Mouse (Mus musculus): ENCODE measurements around the gene Slc30a1. TPM values are rescaled to one million over a fixed set of nuclear protein-coding genes. Genes with fewer than 3 reads are reported as not detected.

Gene Slc30a1
- 1.8 and 2.1 TPM in 2 replicates for polyA plus RNA-seq (2015; fragmentation: Nextera tagmentation; extraction: Ambion mirVana)

GRCm38 (mm10) chr1:191906571-191907430, at the start of gene Slc30a1:
Gene Slc30a1, plus strand, starts transcription at chr1:191906767.
- Histone ChIP-seq H3K4me3 (replicated peaks) (peak within 1 kb of the TSS; percentile 93), H3K4me2 (replicated peaks) (peak within 1 kb of the TSS; percentile 90), H3K27ac (peak within 1 kb of the TSS; percentile 90), H3K36me3 (peaks cover 7% of the 10 kb centered on the region), H3K9me3 (no peaks in the 10 kb centered on the region), H3K27me3 (no peaks in the 10 kb centered on the region), H3K9ac (replicated peaks) (peak within 1 kb of the TSS; percentile 87), H3K4me1 (replicated peaks) (peaks cover 47% of the 10 kb centered on the region)
- peak; percentile 99 for ATAC-seq
- under 1% methylated on average over 104 of the region's 104 CpGs for WGBS

- Histone ChIP-seq H3K36me3 (no peaks in the 10 kb centered on the region), H3K4me3 (replicated peaks) (no peak overlapping the region), H3K27me3 (no peaks in the 10 kb centered on the region), H3K9me3 (no peaks in the 10 kb centered on the region), H3K4me1 (replicated peaks) (no peaks in the 10 kb centered on the region), H3K9ac (replicated peaks) (no peak overlapping the region), H3K4me2 (replicated peaks) (no peak overlapping the region), H3K27ac (no peak overlapping the region)
- WGBS = 87% methylated on average over 5 of the region's 5 CpGs
- no peak for ATAC-seq
Observed at GRCm38 (mm10) chr1:191856886-191857651, 49.5 kb upstream of the Slc30a1 start.

GRCm38 (mm10) chr1:191858136-191858535, 48.4 kb upstream of the Slc30a1 start:
- no peak for ATAC-seq
- Histone ChIP-seq H3K4me2 (replicated peaks) (no peak overlapping the region), H3K4me1 (replicated peaks) (no peaks in the 10 kb centered on the region), H3K9ac (replicated peaks) (no peak overlapping the region), H3K36me3 (no peaks in the 10 kb centered on the region), H3K27ac (no peak overlapping the region), H3K9me3 (no peaks in the 10 kb centered on the region), H3K27me3 (no peaks in the 10 kb centered on the region), H3K4me3 (replicated peaks) (no peak overlapping the region)

GRCm38 (mm10) chr1:191859847-191860246, 46.7 kb upstream of the Slc30a1 start:
- Histone ChIP-seq H3K4me1 (replicated peaks) (no peaks in the 10 kb centered on the region), H3K4me2 (replicated peaks) (no peak overlapping the region), H3K36me3 (no peaks in the 10 kb centered on the region), H3K4me3 (replicated peaks) (no peak overlapping the region), H3K9ac (replicated peaks) (no peak overlapping the region), H3K9me3 (no peaks in the 10 kb centered on the region), H3K27me3 (no peaks in the 10 kb centered on the region), H3K27ac (no peak overlapping the region)
- ATAC-seq = no peak
- WGBS = 87% methylated on average over 3 of the region's 3 CpGs

- 88% methylated on average over 5 of the region's 5 CpGs for WGBS
- Histone ChIP-seq H3K27me3 (no peaks in the 10 kb centered on the region), H3K4me3 (replicated peaks) (no peak overlapping the region), H3K27ac (no peak overlapping the region), H3K36me3 (no peaks in the 10 kb centered on the region), H3K4me2 (replicated peaks) (no peak overlapping the region), H3K9me3 (no peaks in the 10 kb centered on the region), H3K9ac (replicated peaks) (no peak overlapping the region), H3K4me1 (replicated peaks) (no peaks in the 10 kb centered on the region)
- ATAC-seq = no peak
Observed at GRCm38 (mm10) chr1:191861247-191861646, 45.3 kb upstream of the Slc30a1 start.

GRCm38 (mm10) chr1:191863833-191864550, 42.6 kb upstream of the Slc30a1 start:
- no peak overlapping the region for H3K9ac ChIP-seq (replicated peaks)
- H3K4me2 ChIP-seq (replicated peaks) = no peak overlapping the region
- H3K9me3 ChIP-seq = no peaks in the 10 kb centered on the region
- no peak overlapping the region for H3K4me3 ChIP-seq (replicated peaks)
- H3K27ac ChIP-seq = no peak overlapping the region
- H3K27me3 ChIP-seq = no peaks in the 10 kb centered on the region
- 78% methylated on average over 4 of the region's 4 CpGs for WGBS
- ATAC-seq = no peak
- H3K4me1 ChIP-seq (replicated peaks) = no peaks in the 10 kb centered on the region
- H3K36me3 ChIP-seq = no peaks in the 10 kb centered on the region

GRCm38 (mm10) chr1:191864551-191865027, 42.0 kb upstream of the Slc30a1 start:
- WGBS = 84% methylated on average over 8 of the region's 8 CpGs
- Histone ChIP-seq H3K36me3 (no peaks in the 10 kb centered on the region), H3K4me2 (replicated peaks) (no peak overlapping the region), H3K4me3 (replicated peaks) (no peak overlapping the region), H3K9me3 (no peaks in the 10 kb centered on the region), H3K9ac (replicated peaks) (no peak overlapping the region), H3K4me1 (replicated peaks) (no peaks in the 10 kb centered on the region), H3K27me3 (no peaks in the 10 kb centered on the region), H3K27ac (no peak overlapping the region)
- no peak for ATAC-seq

GRCm38 (mm10) chr1:191872076-191872710, 34.4 kb upstream of the Slc30a1 start:
- no peak for ATAC-seq
- H3K4me2 ChIP-seq (replicated peaks) = no peak overlapping the region
- no peak overlapping the region for H3K9ac ChIP-seq (replicated peaks)
- 86% methylated on average over 6 of the region's 6 CpGs for WGBS
- no peak overlapping the region for H3K27ac ChIP-seq
- no peaks in the 10 kb centered on the region for H3K27me3 ChIP-seq
- H3K36me3 ChIP-seq = no peaks in the 10 kb centered on the region
- no peaks in the 10 kb centered on the region for H3K4me1 ChIP-seq (replicated peaks)
- no peak overlapping the region for H3K4me3 ChIP-seq (replicated peaks)
- no peaks in the 10 kb centered on the region for H3K9me3 ChIP-seq

- 88% methylated on average over 7 of the region's 7 CpGs for WGBS
- no peak overlapping the region for H3K27ac ChIP-seq
- H3K4me2 ChIP-seq (replicated peaks) = no peak overlapping the region
- no peaks in the 10 kb centered on the region for H3K36me3 ChIP-seq
- no peak for ATAC-seq
- H3K27me3 ChIP-seq = no peaks in the 10 kb centered on the region
- no peaks in the 10 kb centered on the region for H3K9me3 ChIP-seq
- H3K9ac ChIP-seq (replicated peaks) = no peak overlapping the region
- no peak overlapping the region for H3K4me3 ChIP-seq (replicated peaks)
- 0 out of 2 replicates have a peak, but pooled peaks cover 9% of the 10 kb centered on the region for H3K4me1 ChIP-seq (replicated peaks)
Observed at GRCm38 (mm10) chr1:191875006-191875405, 31.6 kb upstream of the Slc30a1 start.

- no peaks in the 10 kb centered on the region for H3K27me3 ChIP-seq
- no peaks in the 10 kb centered on the region for H3K9me3 ChIP-seq
- no peak overlapping the region for H3K9ac ChIP-seq (replicated peaks)
- H3K4me3 ChIP-seq (replicated peaks) = no peak overlapping the region
- 0 out of 2 replicates have a peak, but pooled peaks cover 9% of the 10 kb centered on the region for H3K4me1 ChIP-seq (replicated peaks)
- H3K27ac ChIP-seq = no peak overlapping the region
- no peaks in the 10 kb centered on the region for H3K36me3 ChIP-seq
- no peak overlapping the region for H3K4me2 ChIP-seq (replicated peaks)
- 79% methylated on average over 9 of the region's 9 CpGs for WGBS
- no peak for ATAC-seq
Observed at GRCm38 (mm10) chr1:191875683-191876305, 30.8 kb upstream of the Slc30a1 start.

GRCm38 (mm10) chr1:191877681-191878080, 28.9 kb upstream of the Slc30a1 start:
- H3K9ac ChIP-seq (replicated peaks) = no peak overlapping the region
- no peaks in the 10 kb centered on the region for H3K27me3 ChIP-seq
- WGBS = 73% methylated on average over 10 of the region's 10 CpGs
- H3K4me1 ChIP-seq (replicated peaks) = 0 out of 2 replicates have a peak, but pooled peaks cover 9% of the 10 kb centered on the region
- no peak overlapping the region for H3K27ac ChIP-seq
- no peaks in the 10 kb centered on the region for H3K36me3 ChIP-seq
- H3K4me2 ChIP-seq (replicated peaks) = no peak overlapping the region
- ATAC-seq = no peak
- H3K9me3 ChIP-seq = no peaks in the 10 kb centered on the region
- no peak overlapping the region for H3K4me3 ChIP-seq (replicated peaks)
